Mouse (Mus musculus) fibroblast of lung, adult 2 months (primary cell): ENCODE measurements around the gene Stxbp1.
A peak's percentile ranks its signal among the peaks of the same experiment; 100 is the strongest.

Experiments used
- DNase-seq: peaks from one replicate; pipeline ENCODE4 v3.0.0-alpha.2; 2011; ENCODE audit warnings: low read depth

Stxbp1 gene

GRCm38 (mm10) chr2:32788581-32788980 lies 58.5 kb downstream of the Stxbp1 start:
- DNase-seq, result no peak

- DNase-seq, result no peak
These were observed 59.9 kb downstream of the Stxbp1 start for GRCm38 (mm10) chr2:32787176-32787575.

DNA sequence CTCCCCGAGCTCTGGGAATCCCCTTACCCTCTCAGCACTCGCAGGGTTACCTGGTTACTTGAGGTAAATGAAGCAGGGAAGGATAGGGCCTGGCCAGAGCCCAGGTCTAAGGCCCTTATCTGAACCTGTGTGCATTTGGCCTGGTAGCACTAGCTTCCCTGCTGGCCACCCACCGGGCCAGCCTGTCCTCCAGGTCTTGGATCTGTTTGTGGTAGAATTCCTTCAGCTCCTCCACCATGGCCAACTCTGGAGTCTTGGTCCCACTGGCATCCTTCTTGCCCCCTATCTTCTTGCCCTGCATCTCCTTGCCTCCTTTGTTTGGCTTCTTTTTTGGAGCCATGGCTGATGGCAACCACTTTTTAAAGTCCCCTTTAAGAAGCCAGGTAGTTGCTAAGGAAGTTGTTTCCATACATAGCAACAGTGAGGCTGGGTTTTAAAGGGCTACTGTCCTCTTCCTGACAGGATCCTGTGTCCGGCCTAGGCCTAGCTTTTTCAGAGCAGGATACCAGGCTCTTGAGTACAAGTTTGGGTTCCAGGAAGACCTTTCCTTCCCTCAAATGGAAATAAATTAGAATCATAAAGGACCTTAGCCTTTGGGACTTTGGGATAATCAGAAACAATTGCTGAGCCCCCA lies 62.9 kb downstream of the Stxbp1 start, which contains the start of gene Cfap157:
Cfap157 (minus strand) TSS at position 381 of the 634 bp plus-strand sequence.
- DNase-seq, result no peak

- DNase-seq, result no peak
These were observed 65.3 kb downstream of the Stxbp1 start for GRCm38 (mm10) chr2:32781710-32782109.

GRCm38 (mm10) chr2:32779714-32780113 lies 67.3 kb downstream of the Stxbp1 start:
- no peak for DNase-seq

DNA sequence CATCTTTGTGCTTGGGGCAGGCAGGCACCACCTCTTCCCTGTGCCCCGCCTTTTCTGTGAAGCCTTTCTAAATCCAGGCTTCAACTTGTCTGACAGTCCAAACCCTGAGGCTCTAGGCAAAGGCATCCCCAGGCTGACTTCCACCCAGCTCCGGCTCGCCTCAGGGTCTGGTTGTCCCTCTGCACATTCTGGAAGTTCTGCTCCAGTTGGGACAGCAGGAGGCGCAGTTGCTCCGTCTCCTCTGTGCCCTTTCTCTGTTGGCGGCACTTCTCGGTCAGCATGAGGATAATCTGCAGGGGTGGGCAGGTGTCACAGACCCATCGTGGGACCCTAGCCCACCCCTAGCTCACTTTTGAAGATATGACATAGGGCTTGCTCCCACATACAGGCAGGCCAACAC lies 67.9 kb downstream of the Stxbp1 start:
- no peak for DNase-seq

DNA sequence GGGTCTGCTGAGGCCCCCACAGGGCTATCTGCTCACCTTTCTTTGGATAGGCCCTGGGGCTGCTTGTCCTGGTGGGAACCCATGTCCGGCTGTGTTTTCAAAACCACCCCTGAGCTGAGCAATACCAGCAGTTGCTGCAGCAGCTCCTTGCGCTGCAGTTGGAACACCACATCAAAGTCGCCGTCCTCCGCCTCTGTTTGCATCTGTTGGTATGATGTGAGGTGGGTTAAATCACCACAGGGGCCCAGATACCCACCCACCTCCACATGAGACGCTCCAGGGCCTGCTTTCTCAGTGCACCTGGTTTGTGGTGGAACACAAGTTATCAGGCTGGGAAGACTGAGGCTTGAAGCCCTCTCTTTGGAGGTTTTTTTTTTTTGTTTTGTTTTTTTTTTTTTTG lies 69.0 kb downstream of the Stxbp1 start:
- DNase-seq, result no peak

DNA sequence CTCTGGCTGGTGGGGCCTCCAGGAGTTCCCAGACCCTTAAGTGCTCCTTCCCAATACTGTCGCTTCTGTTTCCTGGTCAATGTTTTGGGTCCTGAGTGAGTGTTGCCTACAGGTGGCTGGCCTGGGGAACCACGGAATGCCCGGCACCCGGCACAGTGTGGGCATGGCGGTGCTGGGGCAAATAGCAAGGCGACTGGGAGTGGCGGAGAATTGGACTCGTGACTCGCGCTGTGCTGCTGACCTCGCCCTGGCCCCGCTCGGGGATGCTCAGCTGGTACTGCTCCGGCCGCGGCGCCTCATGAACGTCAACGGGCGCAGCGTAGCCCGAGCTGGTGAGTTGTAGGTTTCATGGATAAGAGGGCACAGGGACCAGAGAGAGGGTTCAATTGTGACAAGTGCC lies 70.9 kb downstream of the Stxbp1 start:
- no peak for DNase-seq

GRCm38 (mm10) chr2:32775359-32776074 lies 71.5 kb downstream of the Stxbp1 start, which contains the start of the genes Ttc16 and Ptrh1:
Ttc16 (minus strand) TSS chr2:32775633.
Ptrh1 (plus strand) TSS chr2:32775786.
- DNase-seq, result peak; percentile 94

GRCm38 (mm10) chr2:32772626-32773279 lies 74.3 kb downstream of the Stxbp1 start:
- DNase-seq, result no peak

GRCm38 (mm10) chr2:32771886-32772285 lies 75.2 kb downstream of the Stxbp1 start:
- no peak for DNase-seq

DNA sequence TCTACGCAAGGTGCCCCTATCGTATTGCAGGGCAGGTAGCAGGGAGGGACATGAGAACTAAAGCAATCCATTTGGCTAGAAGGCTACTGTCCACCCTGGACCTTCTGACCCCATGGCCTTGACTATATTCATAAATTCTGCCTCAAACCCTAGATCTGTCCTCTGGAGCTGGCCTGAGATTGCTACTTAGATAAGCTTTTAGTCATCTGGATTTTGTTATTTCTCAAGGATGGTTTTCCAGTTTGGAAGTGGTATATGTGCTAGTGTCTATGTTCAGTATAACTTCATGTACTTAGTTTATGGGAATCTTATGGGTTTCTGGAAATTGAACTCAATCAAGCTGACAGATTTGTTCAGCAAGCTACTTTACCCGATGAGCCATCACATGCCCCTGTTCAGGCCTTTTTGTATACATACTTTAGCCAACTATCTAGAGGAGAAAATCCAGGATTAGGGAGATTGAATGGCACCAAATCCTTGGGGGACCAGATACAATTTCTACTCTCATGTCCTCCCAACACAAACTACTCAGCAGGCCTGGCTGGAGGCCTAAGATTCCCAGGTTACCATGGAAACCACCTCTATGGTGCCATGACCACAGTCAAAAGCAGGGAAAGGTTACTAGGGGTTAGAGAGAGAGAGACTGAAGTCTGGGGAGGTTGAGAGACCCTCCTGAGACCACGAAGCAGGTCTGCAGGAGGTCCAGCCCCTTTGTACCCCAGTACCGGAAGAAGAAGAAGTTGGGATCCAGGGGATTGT lies 77.5 kb downstream of the Stxbp1 start:
- DNase-seq, result no peak

GRCm38 (mm10) chr2:32768661-32769285 lies 78.3 kb downstream of the Stxbp1 start:
- no peak for DNase-seq

DNA sequence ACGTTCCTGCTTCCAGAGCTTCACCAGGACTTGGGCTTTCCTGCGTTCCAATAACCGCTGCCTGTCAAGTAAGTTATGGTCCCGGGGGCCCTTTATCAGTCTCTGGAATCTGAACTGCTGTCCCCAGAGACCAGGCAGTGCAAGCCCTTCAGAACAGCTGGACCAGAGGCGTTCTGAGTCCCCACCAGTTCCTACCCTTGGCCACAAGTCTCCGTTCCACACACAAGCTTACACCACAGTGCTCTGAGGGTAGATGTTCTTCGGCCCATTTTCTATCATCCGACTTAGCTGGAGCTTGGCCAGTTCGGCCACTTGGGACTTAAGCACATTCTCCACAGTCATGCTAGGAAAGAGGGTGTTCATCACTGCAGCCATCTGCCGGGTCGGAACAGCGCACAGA lies 79.8 kb downstream of the Stxbp1 start:
- no peak for DNase-seq

GRCm38 (mm10) chr2:32763353-32763752 lies 83.7 kb downstream of the Stxbp1 start:
- DNase-seq, result no peak

DNA sequence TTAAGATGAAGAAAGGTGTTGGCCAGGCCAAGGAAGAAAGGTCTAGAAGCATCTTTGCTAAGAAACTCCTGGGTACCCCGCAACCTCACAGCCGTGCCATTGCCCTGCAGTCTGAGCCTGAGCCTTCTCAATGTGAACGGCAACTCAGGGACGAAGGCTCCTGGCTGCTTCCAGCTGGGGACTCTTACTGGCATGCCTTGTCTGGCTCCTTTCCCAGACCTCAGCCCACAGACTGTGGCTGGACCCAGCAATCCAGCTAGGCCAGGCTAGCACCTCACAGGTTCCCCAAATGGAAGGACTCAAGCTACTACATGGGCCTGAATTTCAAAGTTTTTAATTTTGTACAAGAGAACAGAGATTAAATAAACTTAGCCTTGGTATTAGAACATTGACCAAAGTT lies 85.2 kb downstream of the Stxbp1 start:
- DNase-seq, result no peak

- DNase-seq, result no peak
These were observed 85.7 kb downstream of the Stxbp1 start for GRCm38 (mm10) chr2:32761361-32761760.

- no peak for DNase-seq
These were observed 88.0 kb downstream of the Stxbp1 start for GRCm38 (mm10) chr2:32759001-32759400.

GRCm38 (mm10) chr2:32758503-32758902 lies 88.5 kb downstream of the Stxbp1 start:
- no peak for DNase-seq

DNA sequence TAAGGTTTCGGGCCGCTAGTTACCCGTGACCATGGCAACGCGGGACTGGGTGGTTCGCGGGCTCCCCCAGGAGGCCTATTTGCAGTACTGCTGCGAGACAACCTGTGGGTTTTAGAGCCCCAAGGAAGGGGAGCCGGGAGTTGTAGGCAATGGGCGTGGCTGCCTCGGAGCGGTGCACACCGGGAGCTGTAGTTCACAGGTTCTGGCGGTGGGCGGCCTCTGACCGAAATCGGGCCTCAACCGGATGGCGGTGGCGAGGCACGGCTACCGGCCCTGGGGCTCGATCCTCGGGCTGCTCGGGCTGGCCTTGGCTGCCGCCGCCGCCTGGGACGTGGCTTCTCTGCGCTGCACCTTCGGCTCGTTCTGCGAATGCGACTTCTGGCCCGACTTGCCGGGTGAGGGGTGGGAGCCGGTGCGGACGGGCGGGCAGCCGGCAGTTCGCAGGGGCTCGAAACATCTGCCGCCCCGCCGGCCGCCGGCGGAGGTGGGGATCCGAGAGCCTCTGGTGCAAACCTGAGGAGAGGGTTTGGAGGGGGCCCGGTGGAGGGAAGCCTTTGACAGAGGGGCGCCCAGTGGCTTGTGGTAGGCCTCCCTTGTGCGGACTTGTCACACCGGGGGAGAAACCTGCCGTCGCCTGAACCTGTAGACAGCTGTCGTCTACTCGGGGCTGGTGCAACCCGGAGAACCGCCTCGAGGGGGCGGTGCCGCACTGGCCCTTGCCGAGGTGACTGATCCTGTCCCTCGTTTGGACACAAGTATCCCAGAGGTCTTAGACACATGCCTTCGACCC lies 89.8 kb downstream of the Stxbp1 start, which contains the start of gene Tor2a:
Tor2a (plus strand) TSS at position 179 of the 790 bp plus-strand sequence.
- peak; percentile 93 for DNase-seq

GRCm38 (mm10) chr2:32756674-32757055 lies 90.4 kb downstream of the Stxbp1 start:
- DNase-seq, result no peak
